Mouse (Mus musculus): ENCODE measurements around the gene Dut.

The Dut gene

GRCm38 (mm10) chr2:125305671-125306070 lies 58.7 kb downstream of the Dut start:
- no peak for DNase-seq
